Mouse (Mus musculus) left cerebral cortex, adult 9 months (tissue): ENCODE measurements around the gene Emid1.

Source experiments
- DNase-seq, 2 experiments: peaks; one replicate each; pipeline ENCODE4 v3.0.0; 2022; ENCODE audit warnings: low spot score in 2 of 2

Emid1 gene

DNA sequence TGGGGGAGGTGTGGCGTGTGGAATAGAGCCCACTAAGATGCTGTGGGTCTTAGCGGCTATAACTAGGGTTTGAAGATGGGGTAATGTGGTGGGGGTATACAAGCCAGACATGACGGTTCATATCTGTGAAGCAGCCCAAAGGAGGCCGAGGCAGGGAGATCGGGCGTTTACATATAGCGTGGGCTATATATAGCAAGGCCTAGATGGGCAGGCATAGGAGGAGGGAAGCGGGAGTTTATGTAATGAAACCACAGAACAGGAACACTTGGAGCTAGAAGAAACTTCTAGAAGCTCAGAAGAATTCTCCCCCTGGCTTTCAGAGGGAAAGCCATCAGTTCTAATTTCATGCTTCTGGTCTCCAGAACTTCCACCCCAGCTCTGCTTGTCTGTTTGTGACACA is 11.4 kb upstream of the Emid1 start:
- no peak for DNase-seq

DNA sequence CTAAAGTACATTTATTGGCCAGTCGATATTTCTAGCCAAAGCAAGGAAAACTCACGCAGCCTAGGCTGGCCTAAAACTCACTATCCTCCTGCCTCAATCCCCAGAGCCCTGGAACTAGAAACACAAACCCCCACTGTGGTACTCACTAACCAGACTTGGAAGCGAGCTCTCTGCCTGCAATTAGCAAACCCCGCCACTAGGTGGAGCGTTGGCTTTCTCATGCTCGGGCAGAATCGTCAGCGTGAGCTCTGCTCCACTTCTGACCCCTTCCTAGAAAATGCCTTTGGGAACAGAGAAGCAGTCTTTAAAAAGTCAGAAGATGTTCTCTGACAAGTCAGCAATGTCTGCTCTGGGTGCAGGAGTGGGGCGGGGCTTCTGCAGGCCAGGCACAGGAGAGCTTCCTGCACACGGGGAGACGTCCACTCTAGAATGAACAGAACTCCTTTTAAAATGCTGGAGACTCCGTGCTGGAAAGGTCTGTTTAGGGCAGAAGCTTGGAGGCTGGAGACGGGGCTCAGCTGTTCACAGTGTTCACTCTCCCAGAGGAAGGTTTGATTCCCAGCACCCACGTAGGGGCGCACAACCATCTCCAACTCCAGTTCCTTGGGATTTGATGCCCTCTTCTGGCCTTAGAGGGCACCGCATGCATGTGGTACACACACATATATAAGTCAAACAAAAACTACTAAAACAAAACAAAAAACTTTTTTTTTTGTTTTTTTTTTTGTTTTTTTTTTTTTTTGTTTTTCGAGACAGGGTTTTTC is 8.8 kb upstream of the Emid1 start:
- peak in 1 of 2 experiments; percentile 22 for DNase-seq

DNA sequence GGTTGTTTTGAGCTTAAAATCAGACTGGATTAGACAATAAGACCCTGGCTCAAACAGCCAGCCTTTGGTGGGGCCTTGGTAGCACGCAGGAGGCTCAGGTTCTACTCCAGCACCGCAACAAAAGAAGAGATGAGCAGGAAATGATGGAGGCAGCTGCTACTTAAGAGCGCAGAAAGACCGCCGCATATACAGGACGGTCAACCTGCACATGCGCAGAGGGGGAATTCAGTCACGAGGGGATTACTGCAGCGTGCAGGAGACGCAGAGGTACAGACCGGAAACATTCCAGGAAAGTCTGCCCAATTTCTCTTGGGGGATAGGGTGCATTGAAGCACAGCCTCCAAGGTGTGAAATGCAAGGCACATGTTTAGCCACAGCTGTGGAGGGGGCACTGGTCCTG is 6.0 kb upstream of the Emid1 start:
- DNase-seq = no peak

DNA sequence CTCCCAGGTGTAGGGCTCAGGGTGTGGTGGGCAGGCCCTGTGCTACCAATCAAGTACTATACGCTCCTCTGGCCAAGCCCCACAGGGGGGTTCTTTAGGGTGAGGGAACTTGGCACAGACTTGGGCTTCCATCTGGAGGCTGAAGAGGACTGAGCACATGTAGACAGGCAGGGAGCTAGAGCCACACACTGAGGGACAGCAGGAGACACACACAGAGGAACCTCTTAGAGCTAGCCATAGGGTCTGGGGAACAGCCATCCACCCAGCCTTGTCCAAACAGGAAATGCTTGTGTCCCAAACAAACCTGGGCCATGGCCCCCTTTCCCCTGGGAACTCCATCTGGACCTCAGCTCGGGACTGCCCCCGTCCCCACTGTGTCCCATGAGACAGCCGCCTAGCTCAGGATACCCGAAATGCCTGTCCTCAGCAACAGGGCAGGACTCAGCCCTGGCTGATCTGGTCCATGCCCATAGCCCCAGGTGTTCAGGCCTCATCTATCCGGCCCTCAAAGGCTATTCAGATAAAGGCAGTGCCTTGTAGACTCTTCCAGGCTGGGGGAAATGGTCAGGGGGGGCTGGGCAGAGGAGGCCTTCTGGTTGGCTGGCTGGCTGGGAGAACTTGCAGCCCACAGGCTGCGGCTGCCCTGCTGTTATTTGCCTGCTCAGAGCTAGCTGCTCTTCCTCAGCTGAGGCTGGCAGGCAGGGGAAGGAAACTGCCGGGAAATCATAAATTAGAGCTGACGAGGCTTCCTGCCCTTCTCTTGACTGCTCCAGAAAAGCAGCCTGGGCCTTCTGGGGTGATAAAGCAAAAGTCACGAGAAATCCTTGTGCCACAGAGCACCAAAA is 3.1 kb upstream of the Emid1 start:
- no peak for DNase-seq

DNA sequence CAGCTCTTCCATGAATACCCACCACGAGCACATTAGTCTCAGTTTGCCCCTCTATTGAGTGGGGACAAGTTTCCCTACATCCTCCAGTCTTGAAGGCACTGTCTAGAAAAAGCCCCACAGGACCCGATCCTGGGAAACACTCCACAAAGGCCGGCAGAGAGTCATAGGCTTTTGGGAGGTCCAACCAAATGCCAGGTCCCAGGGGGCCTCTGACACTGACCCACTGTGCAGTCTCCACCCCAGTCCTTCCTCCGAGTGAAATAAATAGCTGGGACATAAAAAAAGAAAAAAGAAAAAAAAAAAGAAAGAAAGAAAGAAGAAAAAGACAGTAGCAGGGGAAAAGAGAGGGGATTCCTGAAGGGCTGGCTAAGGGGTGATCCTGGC is 818 bp downstream of the Emid1 start:
- DNase-seq = no peak

DNA sequence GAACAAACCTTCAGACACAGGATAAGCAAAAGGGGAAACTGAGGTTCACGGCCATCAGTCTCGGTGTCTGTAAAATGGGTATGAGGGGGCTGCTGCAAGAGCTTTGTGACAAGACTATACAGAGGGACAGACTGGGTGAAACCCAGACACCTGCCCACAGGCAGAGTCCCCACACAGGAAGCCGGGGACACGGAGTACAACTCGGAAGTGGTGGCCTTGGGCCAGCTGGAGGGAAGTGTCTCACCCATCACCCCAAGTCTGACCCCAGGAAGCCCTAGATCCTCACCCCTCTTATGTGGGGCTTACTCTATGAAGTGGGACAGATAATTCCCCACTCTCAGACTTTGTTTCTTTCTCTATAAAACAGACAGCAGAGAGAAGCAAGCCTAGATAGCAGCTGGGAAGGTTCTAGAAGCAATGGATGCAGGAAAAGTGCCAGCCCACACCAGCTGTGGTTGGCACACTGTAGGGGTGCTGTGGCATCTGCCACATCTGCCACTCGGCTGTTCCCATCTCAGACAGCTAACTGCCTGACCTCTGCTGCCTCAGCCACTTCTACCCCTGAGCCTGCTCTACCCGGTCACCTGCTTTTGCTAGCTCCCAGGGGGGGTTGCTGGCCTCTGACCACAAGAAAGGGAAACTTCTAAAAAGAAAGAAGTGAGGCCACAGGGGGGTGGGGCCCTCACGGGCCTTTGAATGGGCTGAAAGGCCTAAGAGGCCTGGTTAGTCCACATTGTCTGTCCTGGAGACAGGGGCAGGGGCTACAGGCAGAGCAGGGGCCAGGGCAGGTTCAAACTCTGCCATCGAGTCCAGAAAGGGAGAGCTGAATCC is 1.4 kb downstream of the Emid1 start:
- no peak for DNase-seq

DNA sequence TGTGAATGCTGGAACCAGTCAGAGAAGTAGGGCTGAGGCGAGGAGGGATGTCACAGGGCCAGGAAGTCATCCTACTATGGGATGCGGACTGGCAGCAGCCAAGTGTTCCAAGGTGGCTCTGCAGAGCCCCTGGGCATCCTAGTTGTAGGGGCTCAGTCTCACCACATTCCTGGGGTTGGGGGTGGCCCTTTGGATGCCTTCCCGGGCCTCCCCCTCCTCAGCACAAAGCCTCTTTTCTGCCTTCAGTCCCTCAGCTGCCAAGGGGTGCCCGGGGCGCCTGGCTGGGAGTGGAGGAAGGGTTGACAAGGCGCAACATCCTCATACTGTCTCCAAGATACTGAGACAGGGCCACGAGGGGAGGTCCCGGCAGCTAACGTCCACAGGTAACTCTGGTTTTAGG is 2.1 kb downstream of the Emid1 start:
- DNase-seq = no peak

DNA sequence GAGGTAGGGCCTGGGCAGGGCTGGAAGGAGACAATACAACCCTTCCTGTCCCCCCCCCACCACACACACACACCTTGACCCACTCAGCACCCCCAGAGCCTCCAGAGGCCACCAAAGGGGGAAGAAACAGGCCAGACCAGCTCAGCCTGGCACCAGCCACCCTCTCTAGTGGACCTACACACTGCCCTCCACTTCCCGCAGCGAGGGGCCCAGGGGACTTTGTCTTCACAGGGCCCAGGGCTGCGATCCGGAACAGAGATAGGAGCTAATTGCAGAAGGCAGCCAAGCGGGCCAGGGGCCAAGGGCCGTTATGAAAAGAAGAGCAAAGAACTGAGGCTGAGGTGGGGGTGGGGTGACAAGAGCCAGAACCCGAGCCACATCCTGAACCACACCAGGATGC is 2.8 kb downstream of the Emid1 start:
- DNase-seq = no peak

DNA sequence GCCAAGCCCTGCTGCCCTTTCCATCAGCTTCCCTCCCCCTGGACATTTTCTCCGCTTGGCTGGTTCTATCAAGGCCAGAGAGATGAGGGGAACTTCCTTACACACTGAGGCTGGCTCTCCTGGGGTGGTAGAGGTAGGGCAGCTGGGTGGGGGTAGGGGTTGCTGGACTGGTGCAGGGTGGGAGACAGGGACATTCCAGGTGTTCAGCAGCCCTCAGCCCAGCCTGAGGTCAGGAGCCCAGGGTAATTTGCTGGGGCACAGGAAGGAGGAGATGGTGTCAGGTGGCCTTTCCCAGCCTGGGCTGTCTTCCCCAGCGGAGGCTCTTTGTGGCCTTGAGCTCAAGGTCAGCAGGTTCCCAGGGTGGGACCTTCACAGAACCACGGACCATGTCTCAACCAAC is 6.5 kb downstream of the Emid1 start:
- no peak for DNase-seq

DNA sequence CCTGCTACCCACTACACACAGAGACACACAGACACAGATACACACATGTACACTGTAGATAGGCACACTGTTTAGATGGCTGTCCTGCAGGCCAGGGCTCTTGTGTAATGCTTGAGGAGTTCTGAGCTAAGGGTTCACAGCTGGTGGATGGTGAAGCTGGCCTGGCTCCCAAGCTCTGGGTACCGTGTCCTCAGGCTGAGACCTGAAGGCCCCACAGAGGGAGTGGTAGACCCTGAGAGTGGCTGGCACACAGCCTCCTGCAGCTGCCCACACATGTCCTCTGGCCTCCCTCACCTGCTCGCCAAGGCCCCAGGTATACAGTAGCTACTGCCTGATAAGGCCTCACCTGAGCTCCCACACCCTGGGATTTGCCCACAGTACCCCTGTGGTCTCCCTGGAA is 10.1 kb downstream of the Emid1 start:
- DNase-seq = no peak

DNA sequence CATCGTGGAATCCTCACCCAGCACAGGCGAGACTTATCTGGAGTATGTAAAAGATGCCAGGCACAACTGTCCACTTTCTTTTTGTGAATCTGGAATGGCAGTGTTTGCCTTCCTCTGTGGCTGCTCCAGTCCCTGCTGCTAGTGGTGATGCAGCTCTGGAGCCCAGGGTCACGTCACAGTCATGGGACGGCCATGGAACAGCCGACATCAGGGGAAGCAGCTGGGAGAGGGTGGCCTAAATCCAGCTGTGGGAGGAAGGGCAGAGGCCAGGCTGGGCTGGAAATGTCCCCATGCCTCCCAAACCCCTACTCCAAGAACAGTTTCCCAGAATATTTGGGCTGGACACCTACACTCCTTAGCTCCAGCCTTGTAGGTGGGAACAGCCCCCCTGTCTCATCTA is 10.8 kb downstream of the Emid1 start:
- DNase-seq = no peak

DNA sequence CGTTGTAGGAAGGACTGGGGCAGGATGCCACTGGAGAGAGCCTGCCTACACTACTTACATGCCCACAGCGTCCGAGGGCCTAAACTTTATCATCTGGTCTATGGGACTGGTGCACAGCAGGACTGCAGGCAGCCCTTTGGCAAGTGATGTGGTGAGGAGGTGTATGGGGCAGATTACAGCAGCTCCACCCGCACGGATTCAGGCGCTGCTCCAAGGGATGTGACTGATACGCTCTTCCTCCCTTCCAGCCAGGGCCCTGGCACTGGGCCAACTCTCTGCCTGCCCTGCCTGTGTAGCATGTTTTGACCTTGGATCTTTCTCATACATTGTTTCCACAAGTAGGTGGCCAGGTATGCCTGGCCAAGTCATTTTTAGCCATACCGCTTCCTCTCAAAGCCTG is 11.4 kb downstream of the Emid1 start:
- DNase-seq = peak in 1 of 2 experiments; percentile 22

DNA sequence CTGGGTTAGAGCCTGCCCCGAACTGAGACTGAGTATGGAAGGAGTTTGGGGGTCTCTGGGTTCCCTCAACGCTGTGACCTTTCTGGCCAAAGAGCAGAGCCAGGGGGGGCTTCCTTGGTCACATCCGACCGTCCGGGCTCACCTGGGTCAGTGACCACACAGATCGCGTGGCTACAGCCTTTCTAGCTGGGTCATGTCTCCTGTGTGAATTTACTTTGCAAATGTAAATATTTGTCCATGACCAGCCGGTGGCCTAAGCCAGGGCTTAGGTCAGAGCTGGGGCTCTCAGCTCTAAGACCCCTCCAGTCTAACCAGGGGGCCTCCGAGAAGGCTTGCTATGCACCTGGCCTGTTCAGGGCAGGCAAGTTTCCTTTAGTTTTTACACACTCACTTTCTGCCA is 12.7 kb downstream of the Emid1 start:
- DNase-seq = no peak

DNA sequence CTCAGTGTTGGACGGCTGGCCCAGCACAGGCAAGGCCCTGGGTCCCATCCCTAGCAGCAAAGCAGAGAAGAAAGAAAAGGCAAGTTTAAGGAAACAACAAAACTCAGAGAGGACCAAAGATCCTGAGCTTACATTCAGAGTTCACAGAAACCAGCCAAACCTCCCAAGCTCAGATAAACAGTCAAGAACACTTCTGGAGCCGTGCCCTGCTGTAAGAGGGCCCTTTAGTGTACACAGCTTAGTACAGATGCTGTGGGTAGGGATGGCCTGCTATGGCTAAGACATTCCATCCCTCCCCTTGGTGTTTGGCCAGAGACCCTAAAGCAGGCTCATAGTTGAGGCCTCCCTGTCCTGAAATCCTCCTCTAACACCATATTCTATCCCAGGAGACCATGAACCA is 13.4 kb downstream of the Emid1 start:
- DNase-seq = no peak

DNA sequence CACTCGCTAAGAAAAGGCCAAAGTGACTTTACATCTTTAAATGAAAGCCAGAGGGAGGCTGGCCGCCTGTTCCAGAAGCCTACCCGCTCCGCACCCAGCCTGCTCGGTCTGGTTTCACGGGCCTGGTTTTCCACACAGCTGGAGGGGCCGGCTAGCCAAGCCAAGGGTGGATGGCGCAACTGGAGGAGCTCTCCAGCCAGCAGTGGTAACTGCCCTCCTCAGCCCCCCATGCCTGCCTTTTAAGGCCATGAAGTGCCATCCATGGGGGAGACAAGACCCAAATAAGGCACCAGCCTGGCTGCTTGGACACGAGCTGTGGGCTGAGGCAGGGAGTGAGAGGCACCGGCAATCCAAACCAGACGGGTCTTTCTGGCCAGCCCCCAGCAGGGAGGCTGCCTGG is 16.1 kb downstream of the Emid1 start:
- no peak for DNase-seq

DNA sequence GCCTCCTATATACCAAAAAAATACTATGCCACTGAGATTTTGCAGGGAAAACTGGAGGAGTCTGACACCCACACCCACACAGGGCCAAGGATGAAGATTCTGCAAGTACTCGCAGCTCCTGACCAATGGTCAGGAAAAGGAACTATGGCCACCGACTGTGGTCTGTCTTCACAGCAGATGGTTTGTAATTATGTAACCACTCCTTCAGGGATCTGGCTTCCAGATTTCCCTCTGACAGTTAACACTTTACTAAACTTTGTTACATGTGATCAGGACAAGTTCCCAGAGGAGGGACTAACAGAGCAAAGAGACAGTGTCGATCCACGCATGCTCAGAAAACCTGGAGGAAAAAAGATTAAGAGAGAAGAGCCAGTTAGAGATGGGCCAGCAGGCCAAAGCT is 19.3 kb downstream of the Emid1 start:
- DNase-seq = no peak

DNA sequence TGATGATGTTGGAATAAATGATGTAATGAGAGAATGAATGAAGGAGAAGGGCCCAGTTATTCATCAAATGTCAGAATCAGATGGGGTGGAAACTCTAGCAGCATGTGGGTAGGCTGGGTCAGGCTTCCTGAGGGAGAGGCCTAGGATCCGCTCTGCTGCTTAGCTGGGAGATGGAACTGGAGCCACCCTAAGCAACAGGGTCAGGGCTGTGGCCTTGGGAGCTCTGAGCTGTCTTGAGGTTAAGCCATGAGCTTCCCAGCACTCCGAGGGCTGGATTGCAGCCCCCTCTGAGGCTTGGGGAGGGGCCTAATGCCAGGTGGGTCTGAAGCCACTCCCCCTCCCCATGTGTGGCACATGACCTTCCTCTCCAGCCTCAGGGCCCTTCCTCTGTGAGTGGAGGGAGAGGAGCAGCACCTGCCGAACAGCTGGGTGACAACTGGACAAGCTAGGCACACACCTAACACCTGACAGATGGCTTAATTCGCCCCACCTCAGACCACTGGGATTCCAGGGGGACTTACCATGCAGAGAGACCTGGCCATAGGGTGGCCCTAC is 21.9 kb downstream of the Emid1 start:
- no peak for DNase-seq

DNA sequence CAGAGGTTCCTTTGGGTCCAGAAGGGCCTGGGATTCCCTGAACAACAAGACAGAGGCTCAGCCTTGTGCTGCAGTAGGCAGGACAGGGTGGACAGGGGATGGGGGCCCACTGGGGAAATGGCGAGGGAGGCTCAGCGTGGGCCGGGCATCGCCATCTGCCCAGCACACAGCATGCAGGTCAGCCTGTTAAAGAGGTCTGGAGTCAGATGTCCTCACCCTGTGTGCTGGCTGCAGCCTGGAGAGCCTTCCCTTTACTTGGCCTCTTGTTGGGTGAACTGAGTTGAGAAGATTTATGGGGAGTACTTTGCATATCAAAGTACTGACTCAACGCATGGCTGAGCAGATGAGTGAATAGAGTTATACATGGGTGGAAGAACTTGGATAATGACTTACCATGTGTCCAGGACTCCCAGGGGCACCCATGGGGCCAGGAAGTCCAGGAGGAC is 23.0 kb downstream of the Emid1 start:
- DNase-seq = no peak

DNA sequence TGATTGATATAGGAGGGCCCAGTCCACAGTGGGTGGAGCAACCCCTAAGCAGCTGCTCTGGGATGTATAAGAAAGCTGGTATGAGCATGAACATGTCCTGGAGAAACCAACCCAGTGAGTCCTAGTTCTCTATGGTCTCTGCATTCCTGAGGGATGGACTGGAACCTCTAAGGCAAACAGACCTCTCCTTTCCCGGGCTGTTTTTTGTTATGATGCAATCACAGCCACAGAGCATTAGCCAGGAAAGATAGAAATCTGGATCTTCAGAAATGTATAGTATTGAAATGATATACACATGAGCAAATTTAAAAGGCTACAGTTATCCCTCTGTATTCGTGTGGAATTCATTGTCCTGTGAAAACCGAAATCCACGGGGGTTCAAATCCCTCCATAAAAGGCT is 26.3 kb downstream of the Emid1 start:
- DNase-seq = no peak

DNA sequence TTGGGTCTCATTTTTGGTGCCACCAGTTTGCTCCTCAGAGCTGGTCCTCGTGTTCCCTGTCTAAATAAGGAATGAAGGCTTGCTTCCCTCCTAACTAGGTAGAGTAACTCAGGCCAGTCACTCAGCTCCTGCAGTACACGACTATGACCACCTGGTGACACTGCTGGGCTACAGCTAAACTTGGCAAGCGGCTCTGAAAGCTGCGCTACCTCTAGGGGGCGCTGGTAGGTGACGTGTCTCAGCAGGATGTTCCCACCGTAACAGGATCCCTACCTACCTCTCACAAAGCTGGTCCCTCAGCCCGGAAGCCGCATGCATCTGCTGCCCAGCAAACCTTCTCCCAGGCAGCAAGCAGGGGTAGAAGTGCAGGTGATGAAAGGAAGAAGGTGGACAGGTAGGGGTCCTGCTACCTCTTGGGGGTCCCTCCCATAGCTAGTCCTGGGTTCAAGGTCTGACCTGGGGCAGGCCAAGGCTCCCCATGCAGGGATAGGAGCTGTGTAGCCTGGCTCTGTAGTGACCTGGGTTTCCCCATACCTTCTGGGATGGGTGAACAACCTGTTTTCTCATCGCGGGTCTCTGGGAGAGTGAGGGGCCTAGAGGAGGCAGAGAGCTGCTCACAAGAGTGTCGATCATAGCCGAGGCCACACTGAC is 37.0 kb downstream of the Emid1 start:
- DNase-seq = peak in 1 of 2 experiments; percentile 92

DNA sequence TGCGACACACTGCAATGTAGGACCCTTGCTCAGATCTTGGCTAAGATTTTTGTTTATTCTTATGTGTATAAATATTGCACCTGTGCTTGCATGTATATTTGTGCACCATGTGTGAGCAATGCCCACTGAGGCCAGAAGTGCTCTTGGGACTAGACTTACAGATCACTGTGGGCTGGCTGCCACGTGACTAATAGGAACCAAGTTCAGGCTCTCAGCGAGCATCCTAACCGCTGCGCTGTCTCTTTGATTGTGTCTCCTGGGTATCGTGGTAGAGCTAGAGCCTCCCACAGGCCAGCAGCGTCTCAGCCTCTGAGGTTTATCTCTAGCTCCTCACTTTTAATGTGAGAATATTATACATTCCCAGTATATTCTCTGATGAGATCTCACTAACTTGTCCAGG is 38.4 kb downstream of the Emid1 start:
- no peak for DNase-seq

DNA sequence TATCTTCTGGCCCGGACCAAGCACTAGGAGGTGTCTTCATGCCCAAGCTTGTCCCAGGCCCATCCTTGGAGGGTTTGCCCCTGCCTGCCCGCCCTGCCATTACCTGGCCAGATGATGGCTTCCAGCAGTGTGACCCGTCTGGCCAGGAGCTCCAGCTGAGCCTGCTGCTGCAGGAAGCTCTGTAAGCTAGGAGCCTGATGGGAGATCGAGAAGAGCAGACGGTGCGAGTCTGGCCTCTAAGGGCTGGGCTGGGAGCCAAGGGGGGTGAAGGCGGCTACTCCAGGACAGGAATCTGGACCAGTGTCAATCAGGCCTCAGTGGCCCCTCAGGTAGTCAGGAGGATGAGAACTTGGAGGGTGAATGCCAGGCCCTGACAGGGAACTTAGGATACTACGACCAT is 42.6 kb downstream of the Emid1 start:
- DNase-seq = no peak
